Mouse (Mus musculus): ENCODE data around the gene Epb41. TPM values are rescaled to one million over a fixed set of nuclear protein-coding genes. Genes with fewer than 3 reads are reported as not detected.

The Epb41 gene
- polyA plus RNA-seq, 1 experiment from 2014 or later: 208 TPM

DNA sequence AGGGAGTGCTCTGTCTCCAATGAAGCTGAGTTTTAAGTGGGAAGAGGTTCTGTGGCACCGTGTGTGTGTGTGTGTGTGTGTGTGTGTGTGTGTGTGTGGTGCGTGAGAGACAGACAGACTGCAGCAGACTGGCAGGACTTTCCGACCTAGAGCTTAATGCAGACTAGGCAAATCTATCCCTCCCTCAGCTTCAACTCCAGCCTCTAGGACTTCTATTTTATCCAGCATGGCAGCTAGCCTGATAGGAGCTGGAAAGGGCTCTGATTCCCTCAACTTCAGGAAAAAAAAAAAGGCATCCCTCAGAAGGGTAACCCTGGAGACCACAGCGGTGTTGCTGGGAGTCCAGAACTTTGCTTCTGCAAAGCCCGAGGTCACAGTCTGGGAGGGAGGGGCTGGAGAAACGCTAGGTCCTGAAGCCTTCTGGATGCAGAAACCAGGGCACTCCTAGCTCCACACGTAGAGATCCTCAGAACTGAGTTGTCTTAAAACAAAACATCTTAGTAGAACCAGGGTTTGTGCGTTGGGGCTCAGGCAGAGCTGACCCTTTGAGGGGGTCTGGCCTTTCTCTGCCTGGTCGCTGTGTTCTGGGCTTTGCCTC, 161.0 kb downstream of the Epb41 start:
- no peak overlapping the region for H3K4me3 ChIP-seq (ENCODE audit: low read depth, low read length)
- no peaks in the 10 kb centered on the region for H3K36me3 ChIP-seq (ENCODE audit: control insufficient read depth, insufficient read depth, low read length)
- ATAC-seq (ENCODE audit: low FRiP score) (no peak), DNase-seq (ENCODE audit: low spot score) (no peak)
- no peak overlapping the region for H3K4me2 ChIP-seq (replicated peaks; ENCODE audit: low read depth, low read length)
- no peak overlapping the region for H3K27ac ChIP-seq (ENCODE audit: low read depth, low read length)
- H3K9me3 ChIP-seq (ENCODE audit: control insufficient read depth, low read length): no peaks in the 10 kb centered on the region
- H3K27me3 ChIP-seq (ENCODE audit: control insufficient read depth, insufficient read depth, low read length): peaks cover 38% of the 10 kb centered on the region
- WGBS: 9% methylated on average over 9 of the region's 9 CpGs
- peaks cover 22% of the 10 kb centered on the region; the same call in 1 of the 2 replicates for H3K4me1 ChIP-seq (replicated peaks; ENCODE audit: control insufficient read depth, insufficient read depth, low read length)
- H3K9ac ChIP-seq (ENCODE audit: low read depth, low read length): no peak overlapping the region

DNA sequence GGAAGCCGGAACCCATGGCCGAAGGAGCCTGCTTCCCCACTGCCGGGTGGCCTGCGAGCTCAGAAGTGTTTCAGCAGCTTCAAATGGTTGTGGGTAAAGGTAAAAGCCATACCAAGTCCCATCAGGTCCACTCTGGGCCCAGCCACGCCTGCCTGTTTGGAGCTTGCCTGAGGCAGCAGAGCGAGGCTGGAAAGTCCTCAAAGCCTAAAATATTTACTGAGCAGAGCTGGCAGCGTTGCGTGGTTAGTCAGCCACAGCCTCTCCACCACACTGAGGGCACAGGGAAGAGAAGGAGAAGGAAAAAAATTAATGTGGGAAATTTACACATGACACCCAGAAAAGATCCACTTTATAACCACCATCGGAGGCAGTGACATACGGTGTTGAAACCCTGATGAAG, 161.6 kb downstream of the Epb41 start:
- ATAC-seq (ENCODE audit: low FRiP score) (no peak), DNase-seq (ENCODE audit: low spot score) (no peak)
- Histone ChIP-seq H3K4me1 (replicated peaks; ENCODE audit: control insufficient read depth, insufficient read depth, low read length) (peaks cover 19% of the 10 kb centered on the region; the same call in 1 of the 2 replicates), H3K27me3 (ENCODE audit: control insufficient read depth, insufficient read depth, low read length) (peaks cover 32% of the 10 kb centered on the region), H3K9ac (ENCODE audit: low read depth, low read length) (no peak overlapping the region), H3K4me2 (replicated peaks; ENCODE audit: low read depth, low read length) (no peak overlapping the region), H3K4me3 (ENCODE audit: low read depth, low read length) (no peak overlapping the region), H3K36me3 (ENCODE audit: control insufficient read depth, insufficient read depth, low read length) (no peaks in the 10 kb centered on the region), H3K9me3 (ENCODE audit: control insufficient read depth, low read length) (no peaks in the 10 kb centered on the region), H3K27ac (ENCODE audit: low read depth, low read length) (no peak overlapping the region)
- 49% methylated on average over 10 of the region's 10 CpGs for WGBS

DNA sequence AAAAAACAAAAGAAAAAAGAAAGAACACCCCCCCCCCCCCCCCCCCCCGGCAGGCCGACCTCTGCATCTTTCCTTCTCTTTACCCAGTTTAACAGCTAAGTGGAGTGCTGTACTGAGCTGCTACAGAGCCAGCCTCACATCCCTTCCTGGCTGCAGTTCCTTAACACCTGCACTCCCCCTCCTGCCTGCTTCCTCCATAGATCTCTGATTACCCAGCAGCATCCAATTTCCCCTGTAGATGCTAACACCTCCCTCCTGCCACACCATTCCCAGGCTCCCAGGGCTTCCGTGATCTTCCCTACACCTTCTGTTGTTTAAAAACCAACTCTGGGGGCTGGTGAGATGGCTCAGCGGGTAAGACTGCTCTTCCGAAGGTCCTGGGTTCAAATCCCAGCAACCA, 163.6 kb downstream of the Epb41 start:
- Histone ChIP-seq H3K27me3 (ENCODE audit: control insufficient read depth, insufficient read depth, low read length) (peaks cover 16% of the 10 kb centered on the region), H3K4me3 (ENCODE audit: low read depth, low read length) (no peak overlapping the region), H3K9me3 (ENCODE audit: control insufficient read depth, low read length) (no peaks in the 10 kb centered on the region), H3K27ac (ENCODE audit: low read depth, low read length) (no peak overlapping the region), H3K4me1 (replicated peaks; ENCODE audit: control insufficient read depth, insufficient read depth, low read length) (peaks cover 19% of the 10 kb centered on the region; the same call in 1 of the 2 replicates), H3K4me2 (replicated peaks; ENCODE audit: low read depth, low read length) (no peak overlapping the region), H3K36me3 (ENCODE audit: control insufficient read depth, insufficient read depth, low read length) (no peaks in the 10 kb centered on the region), H3K9ac (ENCODE audit: low read depth, low read length) (no peak overlapping the region)
- WGBS: 52% methylated on average over 3 of the region's 5 CpGs
- ATAC-seq (ENCODE audit: low FRiP score) (no peak), DNase-seq (ENCODE audit: low spot score) (no peak)

DNA sequence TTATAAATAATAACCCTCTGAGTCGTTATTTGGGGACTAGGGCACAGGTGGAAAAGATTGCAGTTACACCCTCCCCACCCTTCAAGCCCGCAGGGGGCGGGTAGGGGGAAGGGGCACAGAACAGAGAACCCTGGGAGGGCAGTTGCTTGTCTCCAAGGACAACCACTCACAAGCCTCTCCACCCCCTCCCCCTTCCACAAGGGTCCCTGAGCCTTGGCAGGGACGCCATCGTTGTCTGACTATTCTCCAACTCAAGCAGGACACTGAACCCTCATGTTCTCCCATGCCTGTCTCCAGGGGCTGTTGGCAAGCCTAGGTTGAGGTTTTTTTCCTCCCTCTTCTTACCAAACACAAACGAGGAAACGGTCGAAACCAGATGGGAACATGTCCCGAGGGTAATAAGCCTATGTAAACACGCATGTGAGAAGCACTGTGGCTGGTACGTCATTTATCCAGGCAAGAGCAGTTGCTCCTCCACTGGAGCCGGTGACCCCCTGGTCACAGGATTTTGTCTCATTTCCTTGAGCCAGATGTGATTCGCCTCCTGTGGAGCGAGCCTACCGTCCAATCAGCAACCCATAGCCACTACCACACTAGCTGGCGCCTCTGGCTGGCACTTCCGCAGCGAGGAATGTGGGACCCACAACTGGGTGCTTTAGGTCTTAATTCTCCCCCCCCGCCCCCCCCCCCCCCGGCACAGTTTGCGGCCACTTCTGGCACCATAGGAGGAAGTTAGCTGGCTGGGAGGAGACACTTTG, 164.7 kb downstream of the Epb41 start:
- Histone ChIP-seq H3K27me3 (ENCODE audit: control insufficient read depth, insufficient read depth, low read length) (peaks cover 9% of the 10 kb centered on the region), H3K4me3 (ENCODE audit: low read depth, low read length) (no peak overlapping the region), H3K4me2 (replicated peaks; ENCODE audit: low read depth, low read length) (peak overlapping the region; percentile 26; the same call in 1 of the 2 replicates), H3K27ac (ENCODE audit: low read depth, low read length) (peak overlapping the region; percentile 65), H3K4me1 (replicated peaks; ENCODE audit: control insufficient read depth, insufficient read depth, low read length) (peaks cover 17% of the 10 kb centered on the region; the same call in 1 of the 2 replicates), H3K36me3 (ENCODE audit: control insufficient read depth, insufficient read depth, low read length) (no peaks in the 10 kb centered on the region), H3K9ac (ENCODE audit: low read depth, low read length) (no peak overlapping the region), H3K9me3 (ENCODE audit: control insufficient read depth, low read length) (no peaks in the 10 kb centered on the region)
- DNase-seq (ENCODE audit: low spot score): peak; percentile 68
- ATAC-seq (ENCODE audit: low FRiP score): peak; percentile 60; the same call in 1 of the 2 replicates
- WGBS: 17% methylated on average over 18 of the region's 21 CpGs

DNA sequence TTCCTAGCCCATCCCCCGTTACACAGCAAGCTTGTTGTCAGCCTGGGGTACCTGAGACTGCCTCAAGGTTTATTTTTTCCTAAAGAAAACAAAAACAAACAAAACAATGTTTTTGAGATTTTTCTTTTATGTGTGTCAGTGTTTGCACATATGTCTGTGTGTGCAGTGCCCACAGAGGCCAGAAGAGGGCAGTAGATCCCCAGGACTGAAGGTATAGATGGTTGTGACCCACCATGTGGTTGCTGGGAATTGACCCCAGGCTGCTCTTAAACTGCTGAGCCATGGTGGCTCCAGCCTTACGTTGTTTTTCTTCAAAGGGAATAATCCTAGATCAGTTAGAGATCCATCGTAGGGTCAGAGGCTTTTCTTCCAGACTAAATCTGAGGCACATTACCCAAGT, 167.2 kb downstream of the Epb41 start:
- DNase-seq (ENCODE audit: low spot score): no peak
- H3K9me3 ChIP-seq (ENCODE audit: control insufficient read depth, low read length): no peaks in the 10 kb centered on the region
- no peak overlapping the region for H3K9ac ChIP-seq (ENCODE audit: low read depth, low read length)
- 94% methylated on average over 3 of the region's 3 CpGs for WGBS
- no peak for ATAC-seq (ENCODE audit: low FRiP score)
- H3K27me3 ChIP-seq (ENCODE audit: control insufficient read depth, insufficient read depth, low read length): no peaks in the 10 kb centered on the region; the same call in 1 of the 2 replicates
- peaks cover 9% of the 10 kb centered on the region; the same call in 1 of the 2 replicates for H3K4me1 ChIP-seq (replicated peaks; ENCODE audit: control insufficient read depth, insufficient read depth, low read length)
- H3K27ac ChIP-seq (ENCODE audit: low read depth, low read length): no peak overlapping the region
- no peak overlapping the region for H3K4me2 ChIP-seq (replicated peaks; ENCODE audit: low read depth, low read length)
- H3K36me3 ChIP-seq (ENCODE audit: control insufficient read depth, insufficient read depth, low read length): no peaks in the 10 kb centered on the region
- no peak overlapping the region for H3K4me3 ChIP-seq (ENCODE audit: low read depth, low read length)

DNA sequence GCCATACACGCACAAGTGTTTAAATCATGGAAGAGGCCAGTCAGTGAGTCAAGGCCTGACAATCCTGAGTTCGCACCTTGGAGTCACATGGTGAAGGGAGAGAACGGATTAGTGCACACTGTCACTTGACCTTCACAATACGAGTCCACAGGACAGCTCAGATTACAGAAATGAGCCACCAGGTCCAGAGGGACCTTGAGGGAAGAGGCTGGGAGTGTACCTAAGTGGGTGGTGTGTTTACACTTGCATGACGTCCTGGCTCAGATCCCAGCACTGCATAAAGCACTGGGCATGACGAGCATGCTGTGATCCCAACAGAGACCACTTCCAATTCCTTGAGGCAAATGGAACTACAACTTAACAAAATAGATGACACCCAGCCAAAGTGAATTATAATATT, 168.7 kb downstream of the Epb41 start:
- ATAC-seq (ENCODE audit: low FRiP score) (no peak), DNase-seq (ENCODE audit: low spot score) (no peak)
- peaks cover 5% of the 10 kb centered on the region; the same call in 1 of the 2 replicates for H3K36me3 ChIP-seq (ENCODE audit: control insufficient read depth, insufficient read depth, low read length)
- no peak overlapping the region for H3K27ac ChIP-seq (ENCODE audit: low read depth, low read length)
- H3K4me1 ChIP-seq (replicated peaks; ENCODE audit: control insufficient read depth, insufficient read depth, low read length): peaks cover 9% of the 10 kb centered on the region; the same call in 1 of the 2 replicates
- 83% methylated on average over 6 of the region's 6 CpGs for WGBS
- no peak overlapping the region for H3K9ac ChIP-seq (ENCODE audit: low read depth, low read length)
- H3K9me3 ChIP-seq (ENCODE audit: control insufficient read depth, low read length): no peaks in the 10 kb centered on the region
- no peaks in the 10 kb centered on the region for H3K27me3 ChIP-seq (ENCODE audit: control insufficient read depth, insufficient read depth, low read length)
- H3K4me2 ChIP-seq (replicated peaks; ENCODE audit: low read depth, low read length): no peak overlapping the region
- H3K4me3 ChIP-seq (ENCODE audit: low read depth, low read length): no peak overlapping the region

DNA sequence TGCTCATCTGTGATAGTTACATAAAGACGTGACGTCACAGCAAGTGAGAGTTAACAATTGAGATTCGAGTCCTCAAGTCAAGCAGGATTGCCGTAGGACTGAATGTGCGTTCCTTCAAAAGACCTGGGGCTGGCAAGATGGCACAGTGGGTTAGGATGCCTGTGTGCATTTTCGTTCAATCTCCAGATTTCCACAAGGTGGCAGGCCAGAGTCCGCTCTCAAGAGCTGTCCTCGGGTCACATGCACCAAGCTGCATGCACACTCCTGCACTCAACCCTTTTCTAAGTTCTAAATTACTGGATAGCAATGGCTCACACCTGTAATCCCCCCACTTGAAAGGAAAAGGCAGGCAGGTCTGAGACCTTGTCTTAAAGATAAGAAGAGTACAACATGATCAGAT, 170.6 kb downstream of the Epb41 start:
- Histone ChIP-seq H3K36me3 (ENCODE audit: control insufficient read depth, insufficient read depth, low read length) (peaks cover 17% of the 10 kb centered on the region), H3K4me2 (replicated peaks; ENCODE audit: low read depth, low read length) (no peak overlapping the region), H3K27me3 (ENCODE audit: control insufficient read depth, insufficient read depth, low read length) (no peaks in the 10 kb centered on the region), H3K9ac (ENCODE audit: low read depth, low read length) (no peak overlapping the region), H3K9me3 (ENCODE audit: control insufficient read depth, low read length) (no peaks in the 10 kb centered on the region), H3K4me3 (ENCODE audit: low read depth, low read length) (no peak overlapping the region), H3K4me1 (replicated peaks; ENCODE audit: control insufficient read depth, insufficient read depth, low read length) (no peaks in the 10 kb centered on the region), H3K27ac (ENCODE audit: low read depth, low read length) (no peak overlapping the region)
- DNase-seq (ENCODE audit: low spot score) (peak; percentile 65), ATAC-seq (ENCODE audit: low FRiP score) (no peak)
- 59% methylated on average over 8 of the region's 8 CpGs for WGBS

DNA sequence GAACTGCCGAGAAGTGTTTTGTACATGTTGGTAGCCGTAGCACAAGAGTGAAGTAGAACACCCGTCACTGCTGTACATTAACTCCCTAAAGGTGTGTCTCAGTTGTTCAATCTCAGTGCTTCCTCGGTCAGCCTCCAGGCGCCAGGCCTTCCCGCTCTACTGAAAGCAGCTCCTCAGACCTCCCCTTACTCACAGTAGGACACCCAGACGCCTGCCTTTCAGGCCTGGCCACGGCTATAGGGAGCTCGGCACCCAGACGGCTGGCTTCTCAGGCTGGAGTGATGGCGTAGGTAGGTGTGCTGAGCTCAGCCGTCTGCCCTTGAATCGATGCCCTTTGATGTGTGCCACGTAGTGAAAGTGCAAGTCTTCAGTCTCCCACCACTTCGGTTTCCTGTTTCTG, 174.0 kb downstream of the Epb41 start:
- H3K9me3 ChIP-seq (ENCODE audit: control insufficient read depth, low read length): no peaks in the 10 kb centered on the region
- H3K9ac ChIP-seq (ENCODE audit: low read depth, low read length): no peak overlapping the region
- H3K27ac ChIP-seq (ENCODE audit: low read depth, low read length): no peak overlapping the region
- no peaks in the 10 kb centered on the region for H3K27me3 ChIP-seq (ENCODE audit: control insufficient read depth, insufficient read depth, low read length)
- H3K4me2 ChIP-seq (replicated peaks; ENCODE audit: low read depth, low read length): no peak overlapping the region
- no peak for DNase-seq (ENCODE audit: low spot score)
- H3K4me3 ChIP-seq (ENCODE audit: low read depth, low read length): no peak overlapping the region
- H3K4me1 ChIP-seq (replicated peaks; ENCODE audit: control insufficient read depth, insufficient read depth, low read length): no peaks in the 10 kb centered on the region
- WGBS: 92% methylated on average over 15 of the region's 15 CpGs
- peaks cover 30% of the 10 kb centered on the region for H3K36me3 ChIP-seq (ENCODE audit: control insufficient read depth, insufficient read depth, low read length)
- ATAC-seq (ENCODE audit: low FRiP score): no peak

DNA sequence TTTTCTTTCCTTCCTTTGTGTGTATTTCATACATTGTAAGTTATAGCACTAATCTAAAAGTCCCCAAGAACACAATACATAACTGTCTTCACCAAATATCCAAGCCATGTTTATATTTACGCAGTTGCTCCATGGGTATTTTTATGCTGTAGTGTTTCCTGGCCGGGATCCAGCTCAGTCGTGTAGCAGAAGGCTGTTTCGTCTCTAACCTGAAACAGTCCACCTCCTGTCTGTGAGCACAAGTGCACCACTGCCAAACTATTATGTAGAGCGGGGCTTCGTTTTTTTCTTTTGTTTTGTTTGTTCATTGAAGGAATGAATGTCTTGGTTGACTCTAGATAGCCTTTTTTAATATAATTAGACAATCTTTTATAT, 176.0 kb downstream of the Epb41 start:
- Histone ChIP-seq H3K4me3 (ENCODE audit: low read depth, low read length) (no peak overlapping the region), H3K9ac (ENCODE audit: low read depth, low read length) (no peak overlapping the region), H3K4me1 (replicated peaks; ENCODE audit: control insufficient read depth, insufficient read depth, low read length) (no peaks in the 10 kb centered on the region), H3K9me3 (ENCODE audit: control insufficient read depth, low read length) (no peaks in the 10 kb centered on the region), H3K36me3 (ENCODE audit: control insufficient read depth, insufficient read depth, low read length) (peaks cover 30% of the 10 kb centered on the region), H3K27ac (ENCODE audit: low read depth, low read length) (no peak overlapping the region), H3K27me3 (ENCODE audit: control insufficient read depth, insufficient read depth, low read length) (no peaks in the 10 kb centered on the region), H3K4me2 (replicated peaks; ENCODE audit: low read depth, low read length) (no peak overlapping the region)
- WGBS: 97% methylated on average over 6 of the region's 6 CpGs
- ATAC-seq (ENCODE audit: low FRiP score) (no peak), DNase-seq (ENCODE audit: low spot score) (no peak)

Data from hindbrain, embryonic 11.5 days (tissue).